Mouse (Mus musculus): ENCODE measurements around the gene Vcam1. TPM values are rescaled to one million over a fixed set of nuclear protein-coding genes. Genes with fewer than 3 reads are reported as not detected.

The Vcam1 gene
- polyA plus RNA-seq, 1 experiment = 6.6 TPM

- Histone ChIP-seq H3K36me3 (ENCODE audit: control insufficient read depth, insufficient read depth) (no peaks in the 10 kb centered on the region), H3K79me2 (ENCODE audit: control insufficient read depth, insufficient read depth) (no peaks in the 10 kb centered on the region), H3K27me3 (ENCODE audit: control insufficient read depth, insufficient read depth, insufficient read length) (no peaks in the 10 kb centered on the region), H3K4me2 (ENCODE audit: low read depth) (no peak overlapping the region), H3ac (ENCODE audit: control insufficient read depth, insufficient read length) (no peak overlapping the region), H3K4me3 (no peak overlapping the region)
- TF ChIP-seq POLR2AphosphoS2 (IDR thresholded peaks at IDR 0.05; ENCODE audit: insufficient read length, low read depth) = no peak
- no peak for TF ChIP-seq CEBPB (IDR thresholded peaks at IDR 0.05; ENCODE audit: insufficient read depth, poor library complexity, severe bottlenecking)
- TF ChIP-seq MAX (IDR thresholded peaks at IDR 0.05; ENCODE audit: low read depth) = no peak
- TF ChIP-seq MYOG (IDR thresholded peaks at IDR 0.05; ENCODE audit: control insufficient read depth in 1 of 3, insufficient read depth in 1 of 3, insufficient read length in 2 of 3, low read depth in 2 of 3) = no peak
- TF ChIP-seq E2F4 (IDR thresholded peaks at IDR 0.05; ENCODE audit: insufficient read depth) = no peak
Observed at GRCm38 (mm10) chr3:116126070-116126469, 3.4 kb downstream of the Vcam1 start.

- Histone ChIP-seq H3ac (ENCODE audit: control insufficient read depth, insufficient read length) (no peak overlapping the region), H3K27me3 (ENCODE audit: control insufficient read depth, insufficient read depth, insufficient read length) (no peaks in the 10 kb centered on the region), H3K36me3 (ENCODE audit: control insufficient read depth, insufficient read depth) (no peaks in the 10 kb centered on the region), H3K79me2 (ENCODE audit: control insufficient read depth, insufficient read depth) (no peaks in the 10 kb centered on the region), H3K4me3 (no peak overlapping the region), H3K4me2 (ENCODE audit: low read depth) (no peak overlapping the region)
- TF ChIP-seq MYOG (IDR thresholded peaks at IDR 0.05; ENCODE audit: control insufficient read depth in 1 of 3, insufficient read depth in 1 of 3, insufficient read length in 2 of 3, low read depth in 2 of 3) = no peak
- no peak for TF ChIP-seq POLR2A (IDR thresholded peaks at IDR 0.05; ENCODE audit: insufficient read length, low read depth)
- TF ChIP-seq E2F4 (IDR thresholded peaks at IDR 0.05; ENCODE audit: insufficient read depth) = no peak
- TF ChIP-seq TCF12 (IDR thresholded peaks at IDR 0.05; ENCODE audit: insufficient read depth, poor library complexity, severe bottlenecking) = no peak
- TF ChIP-seq USF1 (IDR thresholded peaks at IDR 0.05; ENCODE audit: low read depth) = no peak
Observed at GRCm38 (mm10) chr3:116123827-116124226, 5.7 kb downstream of the Vcam1 start.

GRCm38 (mm10) chr3:116122696-116123095 is 6.8 kb downstream of the Vcam1 start:
- H3K4me3 ChIP-seq = no peak overlapping the region
- no peaks in the 10 kb centered on the region for H3K27me3 ChIP-seq (ENCODE audit: control insufficient read depth, insufficient read depth, insufficient read length)
- TF ChIP-seq REST (IDR thresholded peaks at IDR 0.05; ENCODE audit: insufficient read depth, insufficient read length) = no peak
- TF ChIP-seq POLR2AphosphoS2 (IDR thresholded peaks at IDR 0.05; ENCODE audit: insufficient read length, low read depth) = no peak
- TF ChIP-seq TCF12 (IDR thresholded peaks at IDR 0.05; ENCODE audit: insufficient read depth, poor library complexity, severe bottlenecking) = no peak
- no peak for TF ChIP-seq MYOG (IDR thresholded peaks at IDR 0.05; ENCODE audit: control insufficient read depth in 1 of 3, insufficient read depth in 1 of 3, insufficient read length in 2 of 3, low read depth in 2 of 3)
- TF ChIP-seq CEBPB (IDR thresholded peaks at IDR 0.05; ENCODE audit: insufficient read depth, poor library complexity, severe bottlenecking) = no peak
- TF ChIP-seq TCF3 (IDR thresholded peaks at IDR 0.05; ENCODE audit: insufficient read length, low read depth) = no peak
- no peak for TF ChIP-seq POLR2A (IDR thresholded peaks at IDR 0.05; ENCODE audit: insufficient read length, low read depth)
- no peaks in the 10 kb centered on the region for H3K79me2 ChIP-seq (ENCODE audit: control insufficient read depth, insufficient read depth)
- no peaks in the 10 kb centered on the region for H3K36me3 ChIP-seq (ENCODE audit: control insufficient read depth, insufficient read depth)
- H3K4me2 ChIP-seq (ENCODE audit: low read depth) = no peak overlapping the region
- no peak overlapping the region for H3ac ChIP-seq (ENCODE audit: control insufficient read depth, insufficient read length)

GRCm38 (mm10) chr3:116121026-116121425 is 8.5 kb downstream of the Vcam1 start:
- Histone ChIP-seq H3K4me2 (ENCODE audit: low read depth) (no peak overlapping the region), H3K4me3 (no peak overlapping the region), H3K79me2 (ENCODE audit: control insufficient read depth, insufficient read depth) (no peaks in the 10 kb centered on the region), H3K27me3 (ENCODE audit: control insufficient read depth, insufficient read depth, insufficient read length) (no peaks in the 10 kb centered on the region), H3ac (ENCODE audit: control insufficient read depth, insufficient read length) (no peak overlapping the region), H3K36me3 (ENCODE audit: control insufficient read depth, insufficient read depth) (no peaks in the 10 kb centered on the region)
- TF ChIP-seq REST (IDR thresholded peaks at IDR 0.05; ENCODE audit: insufficient read depth, insufficient read length) (no peak), TCF12 (IDR thresholded peaks at IDR 0.05; ENCODE audit: insufficient read depth, poor library complexity, severe bottlenecking) (no peak), E2F4 (IDR thresholded peaks at IDR 0.05; ENCODE audit: insufficient read depth) (no peak), TCF3 (IDR thresholded peaks at IDR 0.05; ENCODE audit: insufficient read length, low read depth) (no peak), MYOD1 (IDR thresholded peaks at IDR 0.05; ENCODE audit: control insufficient read depth in 1 of 3, insufficient read length in 2 of 3, low read depth in 2 of 3) (no peak), POLR2AphosphoS2 (IDR thresholded peaks at IDR 0.05; ENCODE audit: insufficient read length, low read depth) (no peak), USF1 (IDR thresholded peaks at IDR 0.05; ENCODE audit: low read depth) (no peak), MAX (IDR thresholded peaks at IDR 0.05; ENCODE audit: low read depth) (no peak), MYOG (IDR thresholded peaks at IDR 0.05; ENCODE audit: control insufficient read depth in 1 of 3, insufficient read depth in 1 of 3, insufficient read length in 2 of 3, low read depth in 2 of 3) (no peak), POLR2A (IDR thresholded peaks at IDR 0.05; ENCODE audit: insufficient read length, low read depth) (no peak), SRF (IDR thresholded peaks at IDR 0.05; ENCODE audit: control insufficient read depth, insufficient read length, low read depth) (no peak), CEBPB (IDR thresholded peaks at IDR 0.05; ENCODE audit: insufficient read depth, poor library complexity, severe bottlenecking) (no peak)

GRCm38 (mm10) chr3:116120391-116120790 is 9.1 kb downstream of the Vcam1 start:
- no peak overlapping the region for H3K4me2 ChIP-seq (ENCODE audit: low read depth)
- no peaks in the 10 kb centered on the region for H3K79me2 ChIP-seq (ENCODE audit: control insufficient read depth, insufficient read depth)
- H3K27me3 ChIP-seq (ENCODE audit: control insufficient read depth, insufficient read depth, insufficient read length) = no peaks in the 10 kb centered on the region
- H3K36me3 ChIP-seq (ENCODE audit: control insufficient read depth, insufficient read depth) = no peaks in the 10 kb centered on the region
- H3K4me3 ChIP-seq = no peak overlapping the region
- no peak overlapping the region for H3ac ChIP-seq (ENCODE audit: control insufficient read depth, insufficient read length)
- TF ChIP-seq MAX (IDR thresholded peaks at IDR 0.05; ENCODE audit: low read depth) (no peak), TCF12 (IDR thresholded peaks at IDR 0.05; ENCODE audit: insufficient read depth, poor library complexity, severe bottlenecking) (no peak), POLR2A (IDR thresholded peaks at IDR 0.05; ENCODE audit: insufficient read length, low read depth) (no peak)

All from myocyte (in vitro differentiated cells).